ENCODE assay signal across 25 mouse cellular contexts in the genomic region with DNA sequence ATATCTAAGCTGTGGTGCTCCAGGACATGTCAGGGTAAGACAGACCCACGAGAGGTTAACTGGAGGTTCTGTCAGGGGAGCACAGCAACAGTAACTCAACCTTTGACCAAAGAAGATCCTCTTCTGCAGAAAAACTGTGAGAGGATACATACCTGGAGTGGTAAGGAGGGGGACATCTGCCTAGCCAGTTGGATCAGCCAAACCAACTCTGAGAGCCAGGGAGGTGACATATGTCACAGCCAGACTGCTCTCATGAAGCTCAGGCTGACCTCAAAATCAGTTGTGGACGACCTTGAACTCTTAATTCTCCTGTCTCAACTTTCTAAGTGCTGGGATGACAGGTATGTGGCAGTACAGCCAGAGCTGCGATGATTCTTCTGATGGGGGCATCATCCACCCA.
DNase-seq lines count a peak whose midpoint lies in the region; ATAC-seq and TF ChIP-seq lines count a peak whose summit lies in the region.
"Had no signal": no experiment of that assay in that cellular context is flagged by ENCODE, and none has a peak within 500 bp of the region (broad histone marks: within the 10 kb centered on the region; RNA-seq: fewer than 3 reads in every experiment).

No protein-coding gene starts in this region.

- H3K4me3 ChIP-seq in heart, postnatal 0 days (ENCODE audit: low read depth, low read length): no peak overlapping the region
- H3K4me3 ChIP-seq in heart, adult 2 months: no peak overlapping the region
- H3K4me3 ChIP-seq: embryonic facial prominence, embryonic 10.5 days; forebrain, embryonic 15.5 days; heart, embryonic 15.5 days had no signal

- no peaks in the 10 kb centered on the region for H3K36me3 ChIP-seq in heart, postnatal 0 days (replicated peaks; ENCODE audit: control insufficient read depth, insufficient read depth, low read length)
- no peaks in the 10 kb centered on the region for H3K36me3 ChIP-seq in heart, adult 2 months (ENCODE audit: control insufficient read depth, insufficient read depth, low read length)
- H3K36me3 ChIP-seq: forebrain, embryonic 15.5 days; heart, embryonic 15.5 days had no signal

- no peaks in the 10 kb centered on the region for H3K9me3 ChIP-seq in heart, postnatal 0 days (replicated peaks; ENCODE audit: control insufficient read depth, low read length)
- H3K9me3 ChIP-seq: embryonic facial prominence, embryonic 10.5 days; forebrain, embryonic 15.5 days; G1E; heart, embryonic 15.5 days had no signal

- intact Hi-C loops in heart, adult 2 months (cut with DNase I): no loop called here

- 39% methylated on average over 3 of the region's 3 CpGs for WGBS in heart, postnatal 0 days
- 57% methylated on average over 3 of the region's 3 CpGs for WGBS in heart, adult 2 months

- H3K27me3 ChIP-seq in heart, postnatal 0 days (ENCODE audit: control insufficient read depth, insufficient read depth, low read length): no peaks in the 10 kb centered on the region
- H3K27me3 ChIP-seq in heart, adult 2 months (ENCODE audit: control insufficient read depth, insufficient read depth, low read length): no peaks in the 10 kb centered on the region
- H3K27me3 ChIP-seq: CH12.LX; forebrain, embryonic 15.5 days; heart, embryonic 15.5 days; Patski had no signal

- no peaks in the 10 kb centered on the region for H3K79me2 ChIP-seq in heart, adult 2 months (replicated peaks; ENCODE audit: control insufficient read depth, insufficient read depth, low read length)

- no peak overlapping the region for H3K4me2 ChIP-seq in heart, postnatal 0 days (ENCODE audit: low read depth, low read length)
- H3K4me2 ChIP-seq: forebrain, embryonic 15.5 days; heart, embryonic 15.5 days; hindbrain, embryonic 14.5 days; midbrain, embryonic 11.5 days had no signal

- TF ChIP-seq POLR2A in heart, adult 2 months (IDR thresholded peaks at IDR 0.05; ENCODE audit: insufficient read depth, low read depth, low read length): no peak

- no peak for TF ChIP-seq EP300 in heart, postnatal 0 days (IDR thresholded peaks at IDR 0.05; ENCODE audit: low read depth)
- no peak for TF ChIP-seq EP300 in heart, adult 2 months (IDR thresholded peaks at IDR 0.05; ENCODE audit: insufficient read depth, low read depth, low read length)

- peak; percentile 30; the same call in 1 of the 2 replicates for ATAC-seq in heart, postnatal 0 days (ENCODE audit: insufficient read depth, low read depth)
- ATAC-seq: forebrain, embryonic 15.5 days; Patski had no signal

- TF ChIP-seq CTCF in heart, postnatal 0 days (IDR thresholded peaks at IDR 0.05; ENCODE audit: low read depth): no peak
- TF ChIP-seq CTCF in heart, adult 2 months (IDR thresholded peaks at IDR 0.05): no peak

- DNase-seq in heart, postnatal 0 days (ENCODE audit: low spot score): no peak
- DNase-seq in heart, adult 2 months: no peak
- DNase-seq in brain, adult 2 months (ENCODE audit: low read depth, low spot score): peak; percentile 73
- peak; percentile 46 for DNase-seq in cerebellum, adult 11-12 months
- DNase-seq in cerebellum, postnatal 36 days: peak; percentile 21 to 22
- no peak for DNase-seq in thymus, postnatal 0 days (ENCODE audit: low spot score)
- DNase-seq in lung, postnatal 10 days: no peak
- DNase-seq: adrenal gland, postnatal 36 days; B cell, adult 2 months; gastrocnemius, postnatal 25 days; heart, postnatal 4 days; kidney, postnatal 25 days; lung, adult 18-20 months; lung, postnatal 14 days; right cerebral cortex, adult 18-20 months; right cerebral cortex, postnatal 4 days; thymus, adult 2 months had no signal

- no peak overlapping the region for H3K9ac ChIP-seq in heart, postnatal 0 days (replicated peaks; ENCODE audit: low read depth, low read length)
- H3K9ac ChIP-seq in heart, adult 2 months (ENCODE audit: low read depth, low read length): no peak overlapping the region
- H3K9ac ChIP-seq: forebrain, embryonic 15.5 days; heart, embryonic 15.5 days; hindbrain, embryonic 14.5 days had no signal

- H3K27ac ChIP-seq in heart, postnatal 0 days (ENCODE audit: low read depth): no peak overlapping the region
- no peak overlapping the region for H3K27ac ChIP-seq in heart, adult 2 months
- H3K27ac ChIP-seq: embryonic facial prominence, embryonic 10.5 days; forebrain, embryonic 15.5 days; heart, embryonic 15.5 days; hindbrain, embryonic 14.5 days had no signal

- H3K4me1 ChIP-seq in heart, postnatal 0 days (ENCODE audit: control insufficient read depth, insufficient read depth): no peaks in the 10 kb centered on the region
- H3K4me1 ChIP-seq in heart, adult 2 months (ENCODE audit: control insufficient read depth, insufficient read depth, low read length): peaks cover 1% of the 10 kb centered on the region

Comparison
In these comparisons a context has a peak if more than half of its experiments do, and no peak if none do; other contexts are left out.
1. DNase-seq: peak in brain, adult 2 months (single experiment), cerebellum, adult 11-12 months (single experiment) and cerebellum, postnatal 36 days (2 of 2); none in heart, postnatal 0 days (single experiment), heart, adult 2 months (0 of 2), thymus, postnatal 0 days (single experiment) and lung, postnatal 10 days (single experiment).